Mouse (Mus musculus): Measurements from ENCODE around the gene Ggt5. TPM values are rescaled to one million over a fixed set of nuclear protein-coding genes. Genes with fewer than 3 reads are reported as not detected.

Gene Ggt5
- polyA plus RNA-seq, 1 experiment from 2014 or later = 3.5 TPM

DNA sequence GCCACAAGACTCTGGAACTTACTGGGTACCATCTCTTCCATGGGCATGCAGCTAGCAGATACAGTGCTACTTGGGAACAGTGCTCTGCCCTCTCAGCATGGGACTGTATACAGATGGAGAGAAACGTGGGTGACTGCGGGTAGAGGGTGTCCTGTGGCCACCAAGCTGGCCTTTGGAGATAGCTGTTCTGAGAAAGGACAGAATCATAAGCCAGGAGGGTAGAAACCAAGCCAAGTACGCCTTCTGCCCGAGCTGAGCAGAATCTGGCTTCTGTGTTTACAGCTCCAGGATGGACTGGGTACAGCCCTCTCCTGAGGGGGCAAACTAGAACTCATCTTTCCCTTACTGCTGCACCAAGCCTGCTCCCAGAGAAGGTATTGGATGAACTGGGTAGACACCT is 73.4 kb downstream of the Ggt5 start:
- H3K79me2 ChIP-seq (ENCODE audit: inconsistent target) = peaks cover 56% of the 10 kb centered on the region; the same call in 1 of the 2 replicates
- no peak overlapping the region for H3K27ac ChIP-seq
- peaks cover 58% of the 10 kb centered on the region; the same call in 1 of the 2 replicates for H3K36me3 ChIP-seq (ENCODE audit: inconsistent target)
- no peak overlapping the region for H3K4me3 ChIP-seq (ENCODE audit: inconsistent target)
- 98% methylated on average over 4 of the region's 4 CpGs for WGBS (ENCODE audit: missing documents)

- 95% methylated on average over 6 of the region's 6 CpGs for WGBS (ENCODE audit: missing documents)
- Histone ChIP-seq H3K36me3 (ENCODE audit: inconsistent target) (peaks cover 40% of the 10 kb centered on the region; the same call in 1 of the 2 replicates), H3K27ac (no peak overlapping the region), H3K79me2 (ENCODE audit: inconsistent target) (peaks cover 56% of the 10 kb centered on the region; the same call in 1 of the 2 replicates), H3K4me3 (ENCODE audit: inconsistent target) (no peak overlapping the region)
Measured at GRCm38 (mm10) chr10:75664673-75665270, 75.6 kb downstream of the Ggt5 start.

DNA sequence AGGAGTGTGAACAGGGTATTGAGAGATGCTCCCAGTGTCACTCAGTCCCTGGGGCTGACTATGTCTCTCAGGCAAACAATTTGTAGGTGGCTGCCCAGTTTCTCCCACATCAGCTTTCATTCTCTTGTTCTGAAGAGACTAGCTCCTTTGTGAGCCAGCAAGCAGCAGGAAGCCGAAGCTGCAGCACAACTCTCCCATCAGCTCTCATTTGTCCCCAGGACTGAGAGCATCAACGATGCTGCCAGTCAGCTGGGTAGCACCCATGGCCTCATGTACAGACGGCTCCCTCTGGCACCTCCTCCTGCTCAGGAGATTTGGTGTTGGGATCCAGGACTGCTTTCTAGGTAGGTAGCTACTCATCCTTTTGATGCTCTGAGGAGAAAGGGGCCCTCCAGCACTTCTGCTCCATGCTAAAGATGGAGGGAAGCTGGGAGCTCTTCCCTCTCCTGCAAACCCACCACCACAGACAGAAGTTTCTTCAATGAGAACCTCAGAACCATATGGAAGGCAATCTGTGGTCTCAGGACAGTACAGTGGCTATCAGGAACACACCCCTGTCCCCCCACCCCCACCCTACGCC is 77.4 kb downstream of the Ggt5 start:
- H3K36me3 ChIP-seq (ENCODE audit: inconsistent target) = peaks cover 24% of the 10 kb centered on the region; the same call in 1 of the 2 replicates
- 0 out of 2 replicates have a peak overlapping the region, but pooled peaks have one; percentile 50 for H3K27ac ChIP-seq
- peak overlapping the region; percentile 42; the same call in 1 of the 2 replicates for H3K4me3 ChIP-seq (ENCODE audit: inconsistent target)
- H3K79me2 ChIP-seq (ENCODE audit: inconsistent target) = peaks cover 56% of the 10 kb centered on the region; the same call in 1 of the 2 replicates
- WGBS (ENCODE audit: missing documents) = 41% methylated on average over 4 of the region's 4 CpGs

Other genes starting within 250 kb of the Ggt5 start
- 0.24 TPM in 1 of 3 replicates, not detected in the others for gene Upb1, start 188.2 kb upstream of the Ggt5 start, polyA plus RNA-seq (2018)
- 45.0 to 207 TPM (median 89.0 TPM) in 3 replicates for gene Snrpd3, start 71.8 kb upstream of the Ggt5 start, polyA plus RNA-seq (2018)
- gene Gucd1, start 71.4 kb upstream of the Ggt5 start, polyA plus RNA-seq (2018) = 11.2 to 15.3 TPM (median 12.4 TPM) in 3 replicates
- not detected in 3 replicates for gene Lrrc75b, start 29.0 kb upstream of the Ggt5 start, polyA plus RNA-seq (2018)
- gene Ggt1, start 27.7 kb upstream of the Ggt5 start, polyA plus RNA-seq (2018) = not detected in 3 replicates
- gene Susd2, start 54.7 kb downstream of the Ggt5 start, polyA plus RNA-seq (2018) = 0.07 TPM in 1 of 3 replicates, not detected in the others
- gene Cabin1, start 175.0 kb downstream of the Ggt5 start, polyA plus RNA-seq (2018) = 19.2 to 42.5 TPM (median 19.8 TPM) in 3 replicates
- 47.3 to 66.7 TPM (median 58.9 TPM) in 3 replicates for gene Ddt, start 184.1 kb downstream of the Ggt5 start, polyA plus RNA-seq (2018)
- not detected in 3 replicates for gene Gm20441, start 191.6 kb downstream of the Ggt5 start, polyA plus RNA-seq (2018)
- gene Gstt3, start 192.1 kb downstream of the Ggt5 start, polyA plus RNA-seq (2018) = 2.9 to 4.2 TPM (median 4.1 TPM) in 3 replicates
- gene Gstt1, start 209.2 kb downstream of the Ggt5 start, polyA plus RNA-seq (2018) = 0.27 to 1.5 TPM (median 0.67 TPM) in 3 replicates
- not detected in 3 replicates for gene Gstt4, start 233.2 kb downstream of the Ggt5 start, polyA plus RNA-seq (2018)
- gene Gstt2, start 248.1 kb downstream of the Ggt5 start, polyA plus RNA-seq (2018) = 6.2 to 19.7 TPM (median 10.8 TPM) in 3 replicates